Mouse (Mus musculus): Measurements from ENCODE around the gene Vkorc1.

DNA sequence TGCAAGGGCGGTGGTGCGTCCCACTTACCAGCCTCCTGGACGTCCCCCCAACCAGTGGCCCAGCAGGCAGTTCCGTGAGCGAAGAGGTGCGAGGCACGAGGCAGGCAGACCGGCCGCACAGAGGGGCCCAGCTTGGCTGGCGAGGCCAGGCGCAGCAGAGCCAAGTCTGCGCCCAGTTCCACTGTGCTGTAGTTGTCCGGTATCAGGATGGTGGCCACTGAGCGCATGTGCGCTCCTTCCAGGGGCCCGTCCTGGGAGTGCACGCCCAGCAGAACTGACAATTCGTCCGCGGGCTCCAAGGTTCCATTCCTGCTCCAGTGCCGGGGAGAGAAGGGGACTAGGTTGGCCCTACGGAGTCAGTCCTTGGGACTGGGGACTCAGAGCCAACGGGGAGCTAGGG, 49.2 kb upstream of the Vkorc1 start:
- TF ChIP-seq FLI1 (IDR thresholded peaks at IDR 0.05; ENCODE audit: low read length) (no peak), GATA1 (IDR thresholded peaks at IDR 0.05; ENCODE audit: borderline replicate concordance, low read length) (no peak)
